Mouse (Mus musculus) thymus, adult 2 months (tissue): ENCODE data around the gene Ddah1.
A peak's percentile ranks its signal among the peaks of the same experiment; 100 is the strongest.

Source experiments
- CTCF ChIP-seq: fragments of 200-500 bp; IDR thresholded peaks from 2 replicates; pipeline ENCODE4 v1.5.1; 2012; ENCODE audit warnings: mild to moderate bottlenecking, control low read depth, low read length, moderate library complexity, borderline replicate concordance; ENCODE audit not compliant: control insufficient read depth, poor library complexity, insufficient read depth; ENCODE audit errors: extremely low read depth
- POLR2A ChIP-seq: fragments of 200-500 bp; IDR thresholded peaks from 2 replicates; pipeline ENCODE4 v1.6.1; 2012; ENCODE audit warnings: mild to moderate bottlenecking, low read length, control low read depth, moderate library complexity; ENCODE audit not compliant: control insufficient read depth, poor library complexity, insufficient read depth; ENCODE audit errors: extremely low read depth

GRCm38 (mm10) chr3:145937505-145938404 is 179.3 kb downstream of the Ddah1 start, which contains the start of gene 2410004B18Rik:
- TF ChIP-seq POLR2A, result peak; percentile 83
- TF ChIP-seq CTCF, result peak; percentile 99
